8 mouse cellular contexts compared by ENCODE assay signal in genomic region chr2:129574395-129575046, GRCm38 (mm10). TPM values are rescaled to one million over a fixed set of nuclear protein-coding genes. Genes with fewer than 3 reads are reported as not detected.
DNase-seq lines count a peak whose midpoint lies in the region; ATAC-seq and TF ChIP-seq lines count a peak whose summit lies in the region.
"Had no signal": no experiment of that assay in that cellular context is flagged by ENCODE, and none has a peak within 500 bp of the region (broad histone marks: within the 10 kb centered on the region; RNA-seq: fewer than 3 reads in every experiment).

No protein-coding gene starts in this region.

- H3K27ac ChIP-seq in forebrain, embryonic 15.5 days (replicated peaks): peak overlapping the region; percentile 77
- H3K27ac ChIP-seq in midbrain, postnatal 0 days (ENCODE audit: low read depth, low read length): peak overlapping the region; percentile 71
- H3K27ac ChIP-seq: macrophage had no signal

- H3K9ac ChIP-seq in forebrain, embryonic 15.5 days (replicated peaks): peak overlapping the region; percentile 9; the same call in 1 of the 2 replicates
- peak overlapping the region; percentile 25; the same call in 1 of the 2 replicates for H3K9ac ChIP-seq in midbrain, postnatal 0 days (replicated peaks; ENCODE audit: low read length, poor library complexity, severe bottlenecking)

- WGBS in forebrain, embryonic 15.5 days: 4% methylated on average over 24 of the region's 24 CpGs
- 7% methylated on average over 24 of the region's 24 CpGs for WGBS in midbrain, postnatal 0 days

- H3K9me3 ChIP-seq in megakaryocyte, embryonic 14.5 days: no peaks in the 10 kb centered on the region
- H3K9me3 ChIP-seq in forebrain, embryonic 15.5 days: no peaks in the 10 kb centered on the region
- H3K9me3 ChIP-seq in midbrain, postnatal 0 days (ENCODE audit: low read length): no peaks in the 10 kb centered on the region

- H3K4me3 ChIP-seq in megakaryocyte, embryonic 14.5 days (replicated peaks): peak overlapping the region; percentile 8
- peak overlapping the region; percentile 28 for H3K4me3 ChIP-seq in forebrain, embryonic 15.5 days
- peak overlapping the region; percentile 15; the same call in 1 of the 2 replicates for H3K4me3 ChIP-seq in midbrain, postnatal 0 days (ENCODE audit: low read depth, low read length)

- H3K4me2 ChIP-seq in forebrain, embryonic 15.5 days (replicated peaks): peak overlapping the region; percentile 50
- peak overlapping the region; percentile 45 for H3K4me2 ChIP-seq in midbrain, postnatal 0 days (ENCODE audit: low read depth, low read length, poor library complexity, severe bottlenecking)

- no peak for TF ChIP-seq CTCF in midbrain, postnatal 0 days (IDR thresholded peaks at IDR 0.05)

- H3K4me1 ChIP-seq in megakaryocyte, embryonic 14.5 days: peaks cover 5% of the 10 kb centered on the region; the same call in 1 of the 2 replicates
- peaks cover 30% of the 10 kb centered on the region for H3K4me1 ChIP-seq in forebrain, embryonic 15.5 days
- H3K4me1 ChIP-seq in midbrain, postnatal 0 days (ENCODE audit: insufficient read depth, low read length): peaks cover 4% of the 10 kb centered on the region; the same call in 1 of the 2 replicates

- no peaks in the 10 kb centered on the region for H3K36me3 ChIP-seq in megakaryocyte, embryonic 14.5 days (replicated peaks; ENCODE audit: low read length)
- no peaks in the 10 kb centered on the region for H3K36me3 ChIP-seq in forebrain, embryonic 15.5 days
- no peaks in the 10 kb centered on the region for H3K36me3 ChIP-seq in midbrain, postnatal 0 days (ENCODE audit: insufficient read depth, low read length)

- peak; percentile 76 to 77 for DNase-seq in layer of hippocampus, postnatal 14 days (ENCODE audit: low spot score in 2 of 2)
- peak; percentile 60 for DNase-seq in midbrain, postnatal 0 days (ENCODE audit: low spot score)
- DNase-seq in ovary, postnatal 10 days (ENCODE audit: low spot score): no peak
- DNase-seq in gastrocnemius, postnatal 10 days: no peak

- no peak for ATAC-seq in megakaryocyte, adult 5-6 weeks (ENCODE audit: poor library complexity, severe bottlenecking)
- peak; percentile 91 for ATAC-seq in forebrain, embryonic 15.5 days (replicated peaks)
- ATAC-seq in midbrain, postnatal 0 days (ENCODE audit: low FRiP score): peak; percentile 79

- H3K27me3 ChIP-seq in megakaryocyte, embryonic 14.5 days (replicated peaks): peaks cover 89% of the 10 kb centered on the region
- H3K27me3 ChIP-seq in forebrain, embryonic 15.5 days: no peaks in the 10 kb centered on the region
- H3K27me3 ChIP-seq in midbrain, postnatal 0 days (ENCODE audit: insufficient read depth, low read length): no peaks in the 10 kb centered on the region

RNA-seq across cellular contexts. Expression of gene Sirpa, which starts 18.1 kb away (rescaled TPM):
- 9.9 and 60.3 TPM in 2 replicates for polyA plus RNA-seq in megakaryocyte, embryonic 14.5 days (2012; ENCODE audit: insufficient read depth, low replicate concordance)
- 290 and 306 TPM in 2 replicates for total RNA-seq in megakaryocyte, adult 5-6 weeks (2015)
- total RNA-seq in megakaryocyte, adult 5-6 weeks (2017): 325 and 361 TPM in 2 replicates
- polyA plus RNA-seq in forebrain, embryonic 15.5 days (2015; fragmentation: Nextera tagmentation; extraction: Ambion mirVana): 26.7 and 28.5 TPM in 2 replicates
- 100 to 1,000 TPM; 255 to 279 TPM for total RNA-seq in layer of hippocampus, postnatal 14 days (2021)
- 109 and 126 TPM in 2 replicates for total RNA-seq in midbrain, postnatal 0 days (2014; rRNA removed)
- polyA plus RNA-seq in midbrain, postnatal 0 days (2015; fragmentation: Nextera tagmentation; extraction: Ambion mirVana): 52.2 and 55.7 TPM in 2 replicates
- total RNA-seq in gastrocnemius, postnatal 10 days (2021): 10 to 100 TPM; 17.2 to 29.1 TPM

RNA-seq across cellular contexts. Expression of gene F830045P16Rik, which starts 38.1 kb away (rescaled TPM):
- 0.08 TPM in 1 of 2 replicates, not detected in the other for polyA plus RNA-seq in megakaryocyte, embryonic 14.5 days (2012; ENCODE audit: insufficient read depth, low replicate concordance)
- total RNA-seq in megakaryocyte, adult 5-6 weeks (2015): not detected in 2 replicates
- not detected in 2 replicates for total RNA-seq in megakaryocyte, adult 5-6 weeks (2017)
- not detected in 2 replicates for polyA plus RNA-seq in forebrain, embryonic 15.5 days (2015; fragmentation: Nextera tagmentation; extraction: Ambion mirVana)
- under 1 TPM; 0.32 to 0.38 TPM for total RNA-seq in layer of hippocampus, postnatal 14 days (2021)
- 0.16 TPM in 1 of 2 replicates, not detected in the other for total RNA-seq in midbrain, postnatal 0 days (2014; rRNA removed)
- polyA plus RNA-seq in midbrain, postnatal 0 days (2015; fragmentation: Nextera tagmentation; extraction: Ambion mirVana): not detected in 2 replicates
- under 1 TPM in 1 of 2 experiments, not detected in 1; 0.12 TPM for total RNA-seq in gastrocnemius, postnatal 10 days (2021)

Comparison
In these comparisons a context has a peak if more than half of its experiments do, and no peak if none do; other contexts are left out.
1. DNase-seq: peak in layer of hippocampus, postnatal 14 days (2 of 2) and midbrain, postnatal 0 days (single experiment); none in ovary, postnatal 10 days (single experiment) and gastrocnemius, postnatal 10 days (single experiment).
2. Peak in every context shown above with its lines, with median percentiles within 50 percentile points of each other: H3K4me3 ChIP-seq.